ENCODE assay signal across 7 mouse cellular contexts in genomic region chr19:34192008-34192963, GRCm38 (mm10). TPM values are rescaled to one million over a fixed set of nuclear protein-coding genes. Genes with fewer than 3 reads are reported as not detected.
A peak's percentile ranks its signal among the peaks of the same experiment; 100 is the strongest.
DNase-seq lines count a peak whose midpoint lies in the region; ATAC-seq and TF ChIP-seq lines count a peak whose summit lies in the region.

TSS of gene Stambpl1 (plus strand) at chr19:34192229.

- no peak for TF ChIP-seq CTCF in spleen, adult 2 months (IDR thresholded peaks at IDR 0.05; ENCODE audit: extremely low read depth, insufficient read depth, insufficient read length, insufficient replicate concordance)

- peak; percentile 73 for ATAC-seq in embryonic facial prominence, embryonic 13.5 days (ENCODE audit: insufficient number of reproducible peaks, insufficient read depth, low FRiP score, low TSS enrichment, low read depth)
- ATAC-seq in limb, embryonic 13.5 days (ENCODE audit: low FRiP score, low read depth): peak; percentile 74
- peak; percentile 84 for ATAC-seq in midbrain, embryonic 14.5 days (ENCODE audit: low FRiP score, low TSS enrichment)

- peak; percentile 38 to 55 for DNase-seq in adrenal gland, postnatal 4 days (ENCODE audit: low spot score in 2 of 2)
- peak; percentile 71 to 74 for DNase-seq in heart, adult 9 months (ENCODE audit: low spot score in 2 of 2)
- peak; percentile 63 for DNase-seq in kidney, adult 9 months
- peak; percentile 75 for DNase-seq in midbrain, embryonic 14.5 days
- peak; percentile 62 to 87 for DNase-seq in spleen, adult 2 months (ENCODE audit: low read depth in 1 of 2, low spot score in 2 of 2)

- TF ChIP-seq POLR2A in spleen, adult 2 months (IDR thresholded peaks at IDR 0.05; ENCODE audit: low read depth, low read length): peak; percentile 28

- peak within 1 kb of the TSS; percentile 66 for H3K4me3 ChIP-seq in embryonic facial prominence, embryonic 13.5 days
- H3K4me3 ChIP-seq in limb, embryonic 13.5 days: peak within 1 kb of the TSS; percentile 77
- peak within 1 kb of the TSS; percentile 67 for H3K4me3 ChIP-seq in midbrain, embryonic 14.5 days (replicated peaks; ENCODE audit: low read depth, low read length)
- peak within 1 kb of the TSS; percentile 95 for H3K4me3 ChIP-seq in spleen, adult 2 months (ENCODE audit: extremely low read depth, insufficient read depth, insufficient read length)

- whole genome bisulfite sequencing in embryonic facial prominence, embryonic 13.5 days: under 1% methylated on average over 62 of the region's 62 CpGs
- under 1% methylated on average over 62 of the region's 62 CpGs for WGBS in limb, embryonic 13.5 days
- WGBS in midbrain, embryonic 14.5 days: under 1% methylated on average over 62 of the region's 62 CpGs
- under 1% methylated on average over 62 of the region's 62 CpGs for WGBS in spleen, adult 2 months

- peaks cover 16% of the 10 kb centered on the region for H3K27me3 ChIP-seq in embryonic facial prominence, embryonic 13.5 days
- peaks cover 4% of the 10 kb centered on the region; the same call in 1 of the 2 replicates for H3K27me3 ChIP-seq in limb, embryonic 13.5 days
- peaks cover 8% of the 10 kb centered on the region; the same call in 1 of the 2 replicates for H3K27me3 ChIP-seq in midbrain, embryonic 14.5 days (ENCODE audit: control insufficient read depth, insufficient read depth, low read length)
- H3K27me3 ChIP-seq in spleen, adult 2 months (ENCODE audit: control insufficient read depth, insufficient read depth, low read length): no peaks in the 10 kb centered on the region

- peak within 1 kb of the TSS; percentile 79 for H3K9ac ChIP-seq in embryonic facial prominence, embryonic 13.5 days
- peak within 1 kb of the TSS; percentile 74 for H3K9ac ChIP-seq in limb, embryonic 13.5 days
- peak within 1 kb of the TSS; percentile 76 for H3K9ac ChIP-seq in midbrain, embryonic 14.5 days (replicated peaks; ENCODE audit: low read length)

- H3K9me3 ChIP-seq in embryonic facial prominence, embryonic 13.5 days: no peaks in the 10 kb centered on the region
- H3K9me3 ChIP-seq in limb, embryonic 13.5 days: no peaks in the 10 kb centered on the region
- no peaks in the 10 kb centered on the region for H3K9me3 ChIP-seq in midbrain, embryonic 14.5 days (ENCODE audit: control insufficient read depth, low read length)

- peaks cover 27% of the 10 kb centered on the region for H3K4me1 ChIP-seq in embryonic facial prominence, embryonic 13.5 days
- peaks cover 16% of the 10 kb centered on the region for H3K4me1 ChIP-seq in limb, embryonic 13.5 days
- no peaks in the 10 kb centered on the region for H3K4me1 ChIP-seq in midbrain, embryonic 14.5 days (ENCODE audit: control insufficient read depth, insufficient read depth, low read length)
- H3K4me1 ChIP-seq in spleen, adult 2 months (ENCODE audit: control insufficient read depth, insufficient read depth, insufficient read length): peaks cover 10% of the 10 kb centered on the region

- peak within 1 kb of the TSS; percentile 71 for H3K27ac ChIP-seq in embryonic facial prominence, embryonic 13.5 days
- H3K27ac ChIP-seq in limb, embryonic 13.5 days: peak within 1 kb of the TSS; percentile 52; the same call in 1 of the 2 replicates
- peak within 1 kb of the TSS; percentile 78 for H3K27ac ChIP-seq in midbrain, embryonic 14.5 days (replicated peaks; ENCODE audit: low read depth, low read length)
- peak within 1 kb of the TSS; percentile 90 for H3K27ac ChIP-seq in spleen, adult 2 months (ENCODE audit: insufficient read depth, low read length)

- peak within 1 kb of the TSS; percentile 87 for H3K4me2 ChIP-seq in embryonic facial prominence, embryonic 13.5 days
- peak within 1 kb of the TSS; percentile 80 for H3K4me2 ChIP-seq in limb, embryonic 13.5 days (replicated peaks)
- peak within 1 kb of the TSS; percentile 95 for H3K4me2 ChIP-seq in midbrain, embryonic 14.5 days (ENCODE audit: low read length)

- no peaks in the 10 kb centered on the region for H3K36me3 ChIP-seq in embryonic facial prominence, embryonic 13.5 days
- H3K36me3 ChIP-seq in limb, embryonic 13.5 days: no peaks in the 10 kb centered on the region
- no peaks in the 10 kb centered on the region for H3K36me3 ChIP-seq in midbrain, embryonic 14.5 days (ENCODE audit: control insufficient read depth, insufficient read depth, low read length)
- no peaks in the 10 kb centered on the region for H3K36me3 ChIP-seq in spleen, adult 2 months (ENCODE audit: control insufficient read depth, insufficient read depth, low read length)

RNA-seq across cellular contexts. Expression of gene Stambpl1, which starts in this region (rescaled TPM):
- total RNA-seq in adrenal gland, postnatal 4 days (2021): 1 to 10 TPM; 7.5 to 8.3 TPM
- 13.2 and 13.7 TPM in 2 replicates for polyA plus RNA-seq in embryonic facial prominence, embryonic 13.5 days (2015; fragmentation: Nextera tagmentation; extraction: Ambion mirVana)
- polyA plus RNA-seq in limb, embryonic 13.5 days (2015; fragmentation: Nextera tagmentation; extraction: Ambion mirVana): 18.2 and 18.6 TPM in 2 replicates
- 11.5 and 15.2 TPM in 2 replicates for polyA plus RNA-seq in midbrain, embryonic 14.5 days (2014; fragmentation: Nextera tagmentation; extraction: Ambion mirVana)
- polyA plus RNA-seq in spleen, adult 2 months (2012; rRNA removed): 9.5 and 10.1 TPM in 2 replicates

Comparison
In these comparisons a context has a peak if more than half of its experiments do, and no peak if none do; other contexts are left out.
1. Peak in every context shown above with its lines: DNase-seq, ATAC-seq, H3K4me3 ChIP-seq and H3K27ac ChIP-seq.